Mouse (Mus musculus) spleen, adult 2 months (tissue): Measurements from ENCODE around the gene Msh5.

ENCODE experiments used
- CTCF ChIP-seq: fragments of 200-500 bp; IDR thresholded peaks from 2 replicates; pipeline ENCODE4 v1.5.1; 2011; ENCODE audit warnings: mild to moderate bottlenecking, inconsistent platforms; ENCODE audit not compliant: insufficient read depth, insufficient read length, insufficient replicate concordance; ENCODE audit errors: extremely low read depth
- POLR2A ChIP-seq: fragments of 200-500 bp; IDR thresholded peaks from 2 replicates; pipeline ENCODE4 v1.6.1; 2011; ENCODE audit warnings: low read depth, low read length, inconsistent platforms

DNA sequence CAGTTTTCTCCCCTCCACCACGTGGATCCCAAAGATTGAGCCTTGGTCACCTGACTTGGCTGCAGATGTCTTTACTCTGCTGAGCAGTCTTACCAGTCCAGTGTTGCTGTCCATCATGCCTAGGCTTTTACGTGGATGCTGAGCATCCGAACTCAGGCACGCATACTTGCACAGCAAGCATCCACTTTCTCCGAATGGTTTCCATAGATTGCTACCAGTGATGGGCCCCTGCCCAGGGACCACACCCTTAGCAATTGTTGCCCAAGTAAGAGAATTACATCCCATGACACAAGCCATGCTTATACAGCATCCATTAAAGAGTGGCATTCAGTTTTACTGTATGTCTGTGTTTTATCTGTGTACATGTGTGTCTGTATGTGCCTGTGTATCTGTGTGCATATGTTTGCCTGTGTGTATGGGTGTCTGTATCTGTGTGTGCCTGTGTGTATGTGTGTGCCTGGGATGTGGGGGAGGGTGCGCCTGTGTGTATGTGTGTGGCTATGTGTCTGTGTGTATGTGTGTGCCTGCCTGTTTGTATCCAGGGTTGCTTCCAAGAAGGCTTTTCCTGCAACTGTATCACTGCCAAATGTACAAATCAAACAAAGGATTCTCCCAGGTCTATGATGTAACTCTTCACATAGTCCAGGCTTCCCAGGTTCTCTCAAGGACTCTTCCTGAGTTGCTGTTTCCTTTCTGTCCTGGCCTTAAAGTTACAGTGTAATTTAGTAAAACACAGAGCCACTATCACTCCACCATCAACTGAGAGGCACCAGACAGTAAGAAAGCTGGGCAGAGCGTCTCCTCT lies 9.3 kb upstream of the Msh5 start:
- no peak for TF ChIP-seq POLR2A
- TF ChIP-seq CTCF: no peak
